Mouse (Mus musculus) Patski (cell line): Measurements from ENCODE around the gene Wnt10a. TPM values are rescaled to one million over a fixed set of nuclear protein-coding genes. Genes with fewer than 3 reads are reported as not detected.

Experiments
- ATAC-seq: fragments of 100-300 bp; one replicate; pipeline ENCODE4 v1.8.0; 2021
- CTCF ChIA-PET: fragments of 350-600 bp; sonication (Branson Sonifier 250); formaldehyde crosslinking; loops from one replicate; lab custom pipeline; 2022; ENCODE audit warnings: inconsistent platforms; lab: Charles Lee
- POLR2A ChIA-PET: fragments of 350-600 bp; sonication (Branson Sonifier 250); formaldehyde crosslinking; loops from one replicate; lab custom pipeline; 2022; ENCODE audit warnings: antibody characterized with exemption, inconsistent platforms; lab: Charles Lee
- DNase-seq: peaks from one replicate; pipeline ENCODE4 v3.0.0-alpha.2; 2011; ENCODE audit warnings: low read depth, low spot score
- H3K27me3 ChIP-seq: fragments of 371-371 bp; one replicate; pipeline ENCODE4 v1.5.1; 2021
- CTCF ChIP-seq: fragments of 100-300 bp; IDR thresholded peaks from one replicate; pipeline ENCODE4 v1.5.1; 2021
- in situ Hi-C: fragments of 300-500 bp; cut with MboI; formaldehyde crosslinking; loops from 3 replicates; pipeline ENCODE4 v1.11.1; 2018; ENCODE audit warnings: low pct_unique_long_range_greater_than_20kb, mixed read lengths
- polyA plus RNA-seq: library from polyadenylated mRNA; unstranded; gene quantifications from one replicate; pipeline ENCODE4 v1.2.3, GENCODE M21; 2021

Wnt10a gene
- polyA plus RNA-seq, 1 experiment from 2014 or later: not detected

DNA sequence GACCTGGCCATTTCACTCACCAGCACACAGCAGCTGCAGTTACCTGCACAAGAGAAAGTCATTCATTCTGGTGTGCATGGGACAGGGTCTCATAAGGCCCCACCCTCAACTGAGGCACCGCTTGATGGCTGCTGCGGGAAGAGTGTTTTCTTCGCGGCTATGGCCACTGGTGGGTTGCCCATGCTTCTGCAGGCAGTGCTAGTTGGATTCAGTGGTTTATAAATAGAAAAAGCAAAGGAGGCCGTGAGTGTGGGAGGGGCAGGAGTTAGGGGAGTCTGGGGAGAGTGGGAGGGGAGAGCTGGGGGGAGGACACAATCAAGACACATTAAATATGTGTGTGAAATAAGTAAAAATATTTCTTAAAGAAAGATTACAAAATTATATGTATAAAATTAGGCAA, 51.8 kb downstream of the Wnt10a start:
- POLR2A ChIA-PET: no interaction called here
- no peak for DNase-seq
- no peak for TF ChIP-seq CTCF
- no peak for ATAC-seq
- in situ Hi-C loops: no loop called here
- CTCF ChIA-PET: no interaction called here
- H3K27me3 ChIP-seq: peaks cover 60% of the 10 kb centered on the region

- no peak for ATAC-seq
- CTCF ChIA-PET: no interaction called here
Measured at GRCm38 (mm10) chr1:74846341-74846740, 55.0 kb downstream of the Wnt10a start.

DNA sequence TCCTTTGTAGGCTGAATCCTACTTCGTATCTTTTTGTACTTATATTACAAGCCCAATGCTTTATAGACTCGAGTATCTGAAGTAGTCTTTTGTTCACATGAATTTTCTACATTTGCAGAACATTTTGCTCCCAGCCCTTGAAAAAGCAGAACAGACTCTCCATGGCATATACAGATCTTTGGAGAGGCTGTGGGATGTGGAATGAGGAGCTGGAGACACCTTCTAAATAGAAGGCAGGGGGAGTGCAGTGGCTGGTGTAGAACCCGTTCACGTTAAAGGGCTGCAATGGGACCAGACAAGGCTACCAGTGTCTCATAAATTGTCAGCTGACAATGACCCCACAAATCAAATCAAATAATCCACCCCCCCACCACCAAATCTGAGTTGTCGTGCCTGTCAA, 57.6 kb downstream of the Wnt10a start:
- TF ChIP-seq CTCF: no peak
- DNase-seq: no peak
- ATAC-seq: no peak
- ChIA-PET POLR2A (no interaction called here), CTCF (no interaction called here)
- in situ Hi-C loops: no loop called here
- H3K27me3 ChIP-seq: peaks cover 75% of the 10 kb centered on the region

More at GRCm38 (mm10) chr1:74846341-74846740, 55.0 kb downstream of the Wnt10a start:
- peaks cover 65% of the 10 kb centered on the region for H3K27me3 ChIP-seq
- no peak for TF ChIP-seq CTCF
- POLR2A ChIA-PET: no interaction called here
- DNase-seq: no peak
- in situ Hi-C loops: no loop called here

DNA sequence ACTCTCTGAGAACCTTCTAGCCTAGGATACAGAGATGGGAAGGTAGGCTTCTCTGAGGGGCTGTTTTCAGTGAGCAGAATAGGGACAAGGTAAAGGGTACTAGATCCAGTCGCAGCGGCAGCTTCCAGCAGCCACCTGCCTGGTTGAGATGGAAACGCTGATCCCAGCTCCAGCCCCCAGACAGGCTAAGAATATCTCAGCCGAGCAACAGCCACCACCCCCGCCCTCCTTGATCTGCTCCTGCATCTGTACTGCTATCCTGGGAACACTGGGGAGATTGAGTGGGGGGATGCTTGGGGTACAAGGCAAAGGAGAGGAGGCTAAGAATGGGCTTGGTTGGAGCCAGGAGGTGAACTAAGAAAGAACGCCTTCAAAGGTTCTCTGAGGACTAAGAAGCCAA, 58.9 kb downstream of the Wnt10a start:
- TF ChIP-seq CTCF: no peak
- in situ Hi-C loops: no loop called here
- no peak for DNase-seq
- POLR2A ChIA-PET: no interaction called here
- peaks cover 71% of the 10 kb centered on the region for H3K27me3 ChIP-seq
- CTCF ChIA-PET: no interaction called here
- ATAC-seq: no peak

GRCm38 (mm10) chr1:74851001-74851775, 59.9 kb downstream of the Wnt10a start:
- ChIA-PET CTCF (interaction anchor here (0.9 to 1.0 kb wide), 2 partner anchors 18 to 43 kb away, joined by 3 read pairs; no protein-coding TSS in a partner anchor), POLR2A (no interaction called here)
- ATAC-seq (no peak), DNase-seq (no peak)
- H3K27me3 ChIP-seq: peaks cover 72% of the 10 kb centered on the region
- TF ChIP-seq CTCF: no peak
- in situ Hi-C loops: no loop called here

Other genes starting within 250 kb of the Wnt10a start
- 0.83 TPM for gene Plcd4, start 248.6 kb upstream of the Wnt10a start, polyA plus RNA-seq
- gene Usp37, start 247.2 kb upstream of the Wnt10a start, polyA plus RNA-seq: 8.4 TPM
- gene Zfp142, start 203.3 kb upstream of the Wnt10a start, polyA plus RNA-seq: 14.9 TPM
- 24.9 TPM for gene Bcs1l, start 203.2 kb upstream of the Wnt10a start, polyA plus RNA-seq
- 60.1 TPM for gene Rnf25, start 190.1 kb upstream of the Wnt10a start, polyA plus RNA-seq
- 12.5 TPM for gene Stk36, start 190.1 kb upstream of the Wnt10a start, polyA plus RNA-seq
- 23.6 TPM for gene Ttll4, start 129.8 kb upstream of the Wnt10a start, polyA plus RNA-seq
- gene Cyp27a1, start 77.9 kb upstream of the Wnt10a start, polyA plus RNA-seq: not detected
- not detected for gene Prkag3, start 42.3 kb upstream of the Wnt10a start, polyA plus RNA-seq
- not detected for gene Wnt6, start 19.6 kb upstream of the Wnt10a start, polyA plus RNA-seq
- gene Cdk5r2, start 63.4 kb downstream of the Wnt10a start, polyA plus RNA-seq: not detected
- gene Fev, start 93.9 kb downstream of the Wnt10a start, polyA plus RNA-seq: not detected
- gene Cryba2, start 101.6 kb downstream of the Wnt10a start, polyA plus RNA-seq: not detected
- not detected for gene Cfap65, start 144.1 kb downstream of the Wnt10a start, polyA plus RNA-seq
- 0.13 TPM for gene Ihh, start 160.2 kb downstream of the Wnt10a start, polyA plus RNA-seq